Mouse (Mus musculus) intestine, embryonic 14.5 days (tissue): ENCODE results near the gene Dysf. TPM values are rescaled to one million over a fixed set of nuclear protein-coding genes. Genes with fewer than 3 reads are reported as not detected.
"Not testable (repeated sequence)": the region's sequence is repeated elsewhere in the genome, so short reads cannot be mapped to it uniquely, and the experiment has no call there.

Experiments
- ATAC-seq: fragments of 200-750 bp; cut with Nextera tagmentation; replicated peaks from 2 replicates; pipeline ENCODE4 v1.8.0; 2017; ENCODE audit warnings: low read depth, moderate number of reproducible peaks, moderate TSS enrichment, moderate library complexity; ENCODE audit not compliant: low FRiP score, low TSS enrichment
- DNase-seq: peaks from one replicate; pipeline ENCODE4 v3.0.0-alpha.2; 2018; ENCODE audit warnings: low spot score
- H3K27ac ChIP-seq: fragments of 300-500 bp; sonication (generic); 2 replicates; pipeline ENCODE4 v1.5.1; 2014; ENCODE audit warnings: low read depth, mild to moderate bottlenecking, control low read depth
- H3K27me3 ChIP-seq: fragments of 300-500 bp; sonication (generic); replicated peaks from 2 replicates; pipeline ENCODE4 v1.6.1; 2014; ENCODE audit warnings: low read length, control low read depth; ENCODE audit not compliant: control insufficient read depth, insufficient read depth
- H3K36me3 ChIP-seq: fragments of 300-500 bp; sonication (generic); 2 replicates; pipeline ENCODE4 v1.6.1; 2014; ENCODE audit warnings: low read length, control low read depth; ENCODE audit not compliant: control insufficient read depth, insufficient read depth
- H3K4me1 ChIP-seq: fragments of 300-500 bp; sonication (generic); replicated peaks from 2 replicates; pipeline ENCODE4 v1.6.1; 2014; ENCODE audit warnings: low read length, control low read depth, mixed read lengths; ENCODE audit not compliant: control insufficient read depth, insufficient read depth
- H3K4me2 ChIP-seq: fragments of 300-500 bp; sonication (generic); 2 replicates; pipeline ENCODE4 v1.6.1; 2014; ENCODE audit warnings: low read length
- H3K4me3 ChIP-seq: fragments of 300-500 bp; sonication (generic); 2 replicates; pipeline ENCODE4 v1.5.1; 2014; ENCODE audit warnings: low read depth, low read length, control low read depth, mixed read lengths
- H3K9ac ChIP-seq: fragments of 300-500 bp; sonication (generic); 2 replicates; pipeline ENCODE4 v1.6.1; 2014; ENCODE audit warnings: mild to moderate bottlenecking, low read length
- H3K9me3 ChIP-seq: fragments of 300-500 bp; sonication (generic); 2 replicates; pipeline ENCODE4 v1.6.1; 2016; ENCODE audit warnings: low read length, control low read depth; ENCODE audit not compliant: control insufficient read depth
- WGBS: fragments of 180-500 bp; shearing (Covaris S2); extraction: QIAGEN DNeasy Blood & Tissue Kit; methylation state at CpG from one replicate; pipeline ENCODE4 v1.1.7; 2014; 5-methylcytosine and 5-hydroxymethylcytosine counted together
- polyA plus RNA-seq: library from polyadenylated mRNA; unstranded; fragments of >200 nt; fragmentation: Nextera tagmentation; extraction: Ambion mirVana; gene quantifications from 2 replicates; pipeline ENCODE4 v1.2.1, GENCODE M21; 2014

The Dysf gene
- polyA plus RNA-seq, 1 experiment from 2014 or later: 11.1 TPM

GRCm38 (mm10) chr6:84014961-84015683 is 6.7 kb downstream of the Dysf start:
- 0 out of 2 replicates have a peak, but pooled peaks have one; percentile 45 for ATAC-seq
- H3K4me2 ChIP-seq, DNase-seq, H3K9ac ChIP-seq, H3K9me3 ChIP-seq, H3K36me3 ChIP-seq, H3K4me3 ChIP-seq: not testable (repeated sequence)
- 55% methylated on average over 4 of the region's 4 CpGs for WGBS
- Histone ChIP-seq H3K4me1 (peaks cover 13% of the 10 kb centered on the region), H3K27ac (peak overlapping the region; percentile 34; the same call in 1 of the 2 replicates), H3K27me3 (0 out of 2 replicates have a peak, but pooled peaks cover 11% of the 10 kb centered on the region)

GRCm38 (mm10) chr6:84016851-84017250 is 8.5 kb downstream of the Dysf start:
- Histone ChIP-seq H3K36me3 (no peaks in the 10 kb centered on the region), H3K27me3 (0 out of 2 replicates have a peak, but pooled peaks cover 13% of the 10 kb centered on the region), H3K4me3 (no peak overlapping the region), H3K27ac (no peak overlapping the region), H3K9ac (no peak overlapping the region), H3K9me3 (no peaks in the 10 kb centered on the region), H3K4me1 (peaks cover 8% of the 10 kb centered on the region; the same call in 1 of the 2 replicates), H3K4me2 (no peak overlapping the region)
- ATAC-seq: no peak
- no peak for DNase-seq
- 93% methylated on average over 7 of the region's 7 CpGs for WGBS

DNA sequence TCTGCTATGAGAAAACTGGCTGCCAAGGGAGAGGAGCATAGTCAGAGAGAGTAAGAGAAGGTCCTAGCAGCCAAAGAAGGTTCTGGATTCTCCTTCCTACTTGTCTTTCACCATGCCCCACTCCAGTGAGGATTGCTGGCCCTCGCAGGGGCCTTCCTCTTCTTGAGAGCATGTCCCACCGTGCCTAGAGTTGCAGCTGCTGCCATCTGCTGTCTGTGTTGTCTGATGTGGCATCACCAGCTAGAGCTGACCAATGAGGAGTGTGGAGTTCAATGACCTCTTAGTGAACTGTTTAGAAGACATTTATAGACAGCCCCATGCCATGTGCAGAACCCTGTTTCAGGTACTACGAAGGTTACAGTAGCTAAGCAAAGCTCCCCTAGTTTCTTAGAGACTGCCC is 9.0 kb downstream of the Dysf start:
- 50% methylated on average over 3 of the region's 3 CpGs for WGBS
- DNase-seq (no peak), ATAC-seq (no peak)
- no peak overlapping the region for H3K4me2 ChIP-seq
- H3K36me3 ChIP-seq: no peaks in the 10 kb centered on the region
- H3K9ac ChIP-seq: no peak overlapping the region
- peaks cover 8% of the 10 kb centered on the region; the same call in 1 of the 2 replicates for H3K4me1 ChIP-seq
- 0 out of 2 replicates have a peak, but pooled peaks cover 13% of the 10 kb centered on the region for H3K27me3 ChIP-seq
- H3K27ac ChIP-seq: no peak overlapping the region
- H3K9me3 ChIP-seq: no peaks in the 10 kb centered on the region
- H3K4me3 ChIP-seq: no peak overlapping the region

- H3K27me3 ChIP-seq: 0 out of 2 replicates have a peak, but pooled peaks cover 13% of the 10 kb centered on the region
- no peak overlapping the region for H3K27ac ChIP-seq
- H3K9me3 ChIP-seq: no peaks in the 10 kb centered on the region
- H3K9ac ChIP-seq: 0 out of 2 replicates have a peak overlapping the region, but pooled peaks have one; percentile 34
- WGBS: 3% methylated on average over 28 of the region's 28 CpGs
- no peaks in the 10 kb centered on the region for H3K36me3 ChIP-seq
- H3K4me2 ChIP-seq: peak overlapping the region; percentile 73
- DNase-seq (peak; percentile 78), ATAC-seq (peak; percentile 72; the same call in 1 of the 2 replicates)
- H3K4me1 ChIP-seq: peaks cover 8% of the 10 kb centered on the region; the same call in 1 of the 2 replicates
- peak overlapping the region; percentile 36 for H3K4me3 ChIP-seq
Measured at GRCm38 (mm10) chr6:84018906-84019550, 10.6 kb downstream of the Dysf start.

GRCm38 (mm10) chr6:84020002-84020401 is 11.6 kb downstream of the Dysf start:
- no peak for ATAC-seq
- Histone ChIP-seq H3K4me1 (peaks cover 8% of the 10 kb centered on the region; the same call in 1 of the 2 replicates), H3K4me2 (no peak overlapping the region; the same call in 1 of the 2 replicates), H3K27ac (no peak overlapping the region), H3K27me3 (0 out of 2 replicates have a peak, but pooled peaks cover 13% of the 10 kb centered on the region), H3K4me3 (peak overlapping the region; percentile 36; the same call in 1 of the 2 replicates), H3K9me3 (no peaks in the 10 kb centered on the region), H3K9ac (no peak overlapping the region), H3K36me3 (no peaks in the 10 kb centered on the region)
- DNase-seq: no peak
- 66% methylated on average over 4 of the region's 4 CpGs for WGBS

DNA sequence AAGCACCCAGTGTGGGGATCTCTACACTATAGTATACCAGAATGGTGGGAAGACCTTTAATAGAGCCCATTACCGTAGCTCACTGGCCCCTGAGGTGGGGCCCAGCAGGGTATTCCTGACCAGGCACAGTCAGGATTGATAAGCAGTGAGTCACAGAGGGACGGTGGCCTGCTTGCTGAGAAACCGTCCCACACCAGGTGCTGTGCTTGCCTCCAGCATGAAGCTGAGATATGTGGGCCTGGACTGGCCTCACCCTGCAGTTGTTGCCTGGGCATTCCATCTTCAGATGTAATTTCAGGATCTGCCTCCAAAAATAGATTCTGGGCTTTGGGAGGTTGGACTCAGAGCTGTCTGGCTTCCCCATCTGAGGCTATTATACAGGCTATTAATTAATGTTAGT is 13.6 kb downstream of the Dysf start:
- peak; percentile 37 for DNase-seq

GRCm38 (mm10) chr6:84025636-84026035 is 17.2 kb downstream of the Dysf start:
- no peak overlapping the region for H3K4me2 ChIP-seq
- no peaks in the 10 kb centered on the region for H3K27me3 ChIP-seq
- H3K27ac ChIP-seq: no peak overlapping the region
- no peaks in the 10 kb centered on the region for H3K4me1 ChIP-seq
- H3K4me3 ChIP-seq: no peak overlapping the region
- H3K9me3 ChIP-seq: no peaks in the 10 kb centered on the region
- no peaks in the 10 kb centered on the region for H3K36me3 ChIP-seq
- H3K9ac ChIP-seq: no peak overlapping the region
- ATAC-seq (no peak), DNase-seq (no peak)
- WGBS: 90% methylated on average over 3 of the region's 3 CpGs

More for the DNA sequence above, 13.6 kb downstream of the Dysf start:
- Histone ChIP-seq H3K9me3 (no peaks in the 10 kb centered on the region), H3K9ac (no peak overlapping the region), H3K4me2 (no peak overlapping the region), H3K27me3 (0 out of 2 replicates have a peak, but pooled peaks cover 13% of the 10 kb centered on the region), H3K27ac (no peak overlapping the region), H3K36me3 (no peaks in the 10 kb centered on the region), H3K4me1 (0 out of 2 replicates have a peak, but pooled peaks cover 8% of the 10 kb centered on the region), H3K4me3 (no peak overlapping the region)
- 63% methylated on average over 3 of the region's 3 CpGs for WGBS
- no peak for ATAC-seq

GRCm38 (mm10) chr6:84028791-84029190 is 20.4 kb downstream of the Dysf start:
- DNase-seq (no peak), ATAC-seq (no peak)
- Histone ChIP-seq H3K4me2 (no peak overlapping the region), H3K27me3 (no peaks in the 10 kb centered on the region), H3K4me3 (no peak overlapping the region), H3K9me3 (no peaks in the 10 kb centered on the region), H3K4me1 (no peaks in the 10 kb centered on the region), H3K36me3 (no peaks in the 10 kb centered on the region), H3K27ac (no peak overlapping the region), H3K9ac (no peak overlapping the region)
